Mouse (Mus musculus) testis, adult 2 months (tissue): ENCODE data around the gene Cdc42se2. TPM values are rescaled to one million over a fixed set of nuclear protein-coding genes. Genes with fewer than 3 reads are reported as not detected.

Experiments used
- H3K27ac ChIP-seq: fragments of 200-500 bp; 2 replicates; pipeline ENCODE4 v1.5.1; 2012; ENCODE audit warnings: low read depth, low read length; ENCODE audit not compliant: control insufficient read depth, insufficient read depth
- H3K27me3 ChIP-seq: fragments of 200-500 bp; 2 replicates; pipeline ENCODE4 v1.6.1; 2012; ENCODE audit warnings: mild to moderate bottlenecking, low read length, moderate library complexity; ENCODE audit not compliant: control insufficient read depth, insufficient read depth
- H3K36me3 ChIP-seq: fragments of 200-500 bp; 2 replicates; pipeline ENCODE4 v1.6.1; 2012; ENCODE audit warnings: mild to moderate bottlenecking, low read length; ENCODE audit not compliant: control insufficient read depth, insufficient read depth
- H3K4me1 ChIP-seq: fragments of 200-500 bp; 2 replicates; pipeline ENCODE4 v1.6.1; 2012; ENCODE audit warnings: low read length; ENCODE audit not compliant: control insufficient read depth, insufficient read depth
- H3K4me3 ChIP-seq: fragments of 200-500 bp; 2 replicates; pipeline ENCODE4 v1.5.1; 2012; ENCODE audit warnings: low read depth, mild to moderate bottlenecking, low read length, moderate library complexity, mixed read lengths; ENCODE audit not compliant: control insufficient read depth
- CTCF ChIP-seq: fragments of 200-500 bp; IDR thresholded peaks from 2 replicates; pipeline ENCODE4 v1.5.1; 2012; ENCODE audit warnings: low read depth, mild to moderate bottlenecking, inconsistent platforms, low read length, moderate library complexity; ENCODE audit not compliant: control insufficient read depth, insufficient read depth, insufficient replicate concordance
- POLR2A ChIP-seq: fragments of 200-500 bp; IDR thresholded peaks from 2 replicates; pipeline ENCODE4 v1.6.1; 2012; ENCODE audit warnings: low read depth, mild to moderate bottlenecking, inconsistent platforms, low read length, moderate library complexity; ENCODE audit not compliant: control insufficient read depth
- polyA plus RNA-seq: library from polyadenylated mRNA; depleted of rRNA; stranded (reverse); fragments of >200 nt; gene quantifications from 2 replicates; pipeline ENCODE4 v1.2.3, GENCODE M21; 2012

Gene Cdc42se2
- polyA plus RNA-seq, 1 experiment = 27.6 TPM

GRCm38 (mm10) chr11:54736903-54737302 lies 50.6 kb downstream of the Cdc42se2 start:
- no peak overlapping the region for H3K4me3 ChIP-seq
- TF ChIP-seq POLR2A (no peak), CTCF (no peak)
- no peaks in the 10 kb centered on the region for H3K36me3 ChIP-seq
- H3K4me1 ChIP-seq = no peaks in the 10 kb centered on the region
- no peak overlapping the region for H3K27ac ChIP-seq
- no peaks in the 10 kb centered on the region for H3K27me3 ChIP-seq

- no peak for TF ChIP-seq POLR2A
- TF ChIP-seq CTCF = no peak
- Histone ChIP-seq H3K36me3 (no peaks in the 10 kb centered on the region), H3K4me3 (no peak overlapping the region), H3K27me3 (no peaks in the 10 kb centered on the region), H3K27ac (no peak overlapping the region), H3K4me1 (no peaks in the 10 kb centered on the region)
Observed at GRCm38 (mm10) chr11:54735114-54735513, 52.4 kb downstream of the Cdc42se2 start.

GRCm38 (mm10) chr11:54733546-54733945 lies 53.9 kb downstream of the Cdc42se2 start:
- Histone ChIP-seq H3K27ac (no peak overlapping the region), H3K4me3 (no peak overlapping the region), H3K4me1 (no peaks in the 10 kb centered on the region), H3K36me3 (no peaks in the 10 kb centered on the region), H3K27me3 (no peaks in the 10 kb centered on the region)
- TF ChIP-seq POLR2A (no peak), CTCF (0 out of 2 replicates have a peak, but pooled peaks have one; percentile 4)

GRCm38 (mm10) chr11:54731367-54731766 lies 56.1 kb downstream of the Cdc42se2 start:
- H3K4me3 ChIP-seq = no peak overlapping the region
- TF ChIP-seq POLR2A (no peak), CTCF (no peak)
- no peaks in the 10 kb centered on the region for H3K36me3 ChIP-seq
- H3K27me3 ChIP-seq = no peaks in the 10 kb centered on the region
- no peak overlapping the region for H3K27ac ChIP-seq
- no peaks in the 10 kb centered on the region for H3K4me1 ChIP-seq

- Histone ChIP-seq H3K4me3 (no peak overlapping the region), H3K4me1 (no peaks in the 10 kb centered on the region), H3K27me3 (no peaks in the 10 kb centered on the region), H3K36me3 (no peaks in the 10 kb centered on the region), H3K27ac (no peak overlapping the region)
- no peak for TF ChIP-seq POLR2A
- TF ChIP-seq CTCF = no peak
Observed at GRCm38 (mm10) chr11:54730931-54731330, 56.5 kb downstream of the Cdc42se2 start.

- TF ChIP-seq CTCF (no peak), POLR2A (no peak)
- Histone ChIP-seq H3K27ac (no peak overlapping the region), H3K27me3 (no peaks in the 10 kb centered on the region), H3K36me3 (no peaks in the 10 kb centered on the region), H3K4me1 (no peaks in the 10 kb centered on the region), H3K4me3 (no peak overlapping the region)
Observed at GRCm38 (mm10) chr11:54729311-54729710, 58.2 kb downstream of the Cdc42se2 start.

DNA sequence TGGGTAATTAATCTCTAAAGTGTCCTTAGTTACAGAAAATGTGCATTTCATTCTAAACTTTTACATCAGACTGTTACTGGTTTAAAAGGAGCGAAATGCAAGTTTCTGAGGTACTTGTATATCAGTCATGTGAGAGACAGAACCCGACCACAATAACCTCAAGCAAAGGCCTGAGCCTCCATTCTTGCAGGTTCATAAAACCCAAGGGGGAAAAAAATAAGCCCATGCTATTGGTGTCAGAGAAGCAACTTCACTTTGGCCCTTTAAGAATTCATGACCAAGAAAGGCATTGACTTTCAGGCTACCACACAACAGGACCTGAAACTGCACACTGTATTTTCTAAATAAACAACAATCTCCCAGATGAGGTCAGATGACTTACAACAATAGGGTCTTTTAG lies 59.1 kb downstream of the Cdc42se2 start:
- Histone ChIP-seq H3K36me3 (no peaks in the 10 kb centered on the region), H3K27ac (no peak overlapping the region)

More for the DNA sequence above, 59.1 kb downstream of the Cdc42se2 start:
- Histone ChIP-seq H3K27me3 (no peaks in the 10 kb centered on the region), H3K4me3 (no peak overlapping the region), H3K4me1 (no peaks in the 10 kb centered on the region)
- TF ChIP-seq CTCF (no peak), POLR2A (no peak)
